Mouse (Mus musculus) ZHBTc4 (cell line): Measurements from ENCODE around the gene Ptp4a2.
A peak's percentile ranks its signal among the peaks of the same experiment; 100 is the strongest.

Experiments used
- DNase-seq: peaks from one replicate; pipeline ENCODE4 v3.0.0-alpha.2; 2011; ENCODE audit warnings: low read depth, low spot score

The Ptp4a2 gene

DNA sequence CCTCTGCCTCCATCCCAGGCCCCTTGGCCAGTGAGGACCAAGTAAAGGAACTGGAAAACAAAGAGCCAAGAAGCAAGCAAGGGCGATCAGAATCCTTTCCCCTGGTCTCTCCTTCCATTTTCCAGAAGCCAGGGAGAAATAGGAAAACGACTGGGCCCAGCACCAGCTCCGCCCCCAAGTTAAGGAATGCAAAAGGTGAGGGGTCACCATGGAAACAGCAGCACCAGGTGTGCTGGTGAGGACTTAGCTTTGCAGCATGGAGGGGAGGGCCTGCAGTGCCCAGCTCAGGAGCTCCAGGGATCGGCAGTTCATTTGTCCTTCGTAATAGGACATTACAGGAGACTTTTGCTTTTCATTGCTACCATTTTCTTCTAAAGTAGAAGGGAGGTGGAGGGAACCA, 13.0 kb upstream of the Ptp4a2 start:
- DNase-seq, result peak; percentile 51

DNA sequence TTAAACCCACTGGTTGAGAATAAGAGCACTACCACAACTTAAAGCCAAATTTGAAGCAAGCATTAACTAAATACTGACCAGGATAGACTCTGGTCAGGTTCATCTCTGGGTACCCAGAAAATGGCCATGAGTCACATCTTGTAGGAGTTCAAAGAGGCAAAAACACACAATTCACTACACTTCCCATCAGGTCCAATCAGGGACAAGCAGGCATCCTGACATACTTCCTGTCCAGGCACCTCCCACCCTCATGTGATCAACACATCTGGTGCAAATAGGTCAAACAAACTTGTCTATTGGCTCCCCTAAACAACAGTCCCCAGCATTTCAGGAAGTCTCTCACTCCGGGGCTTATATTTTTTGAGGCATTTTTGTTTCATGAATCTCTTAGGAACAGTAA, 7.7 kb upstream of the Ptp4a2 start:
- peak; percentile 55 for DNase-seq

DNA sequence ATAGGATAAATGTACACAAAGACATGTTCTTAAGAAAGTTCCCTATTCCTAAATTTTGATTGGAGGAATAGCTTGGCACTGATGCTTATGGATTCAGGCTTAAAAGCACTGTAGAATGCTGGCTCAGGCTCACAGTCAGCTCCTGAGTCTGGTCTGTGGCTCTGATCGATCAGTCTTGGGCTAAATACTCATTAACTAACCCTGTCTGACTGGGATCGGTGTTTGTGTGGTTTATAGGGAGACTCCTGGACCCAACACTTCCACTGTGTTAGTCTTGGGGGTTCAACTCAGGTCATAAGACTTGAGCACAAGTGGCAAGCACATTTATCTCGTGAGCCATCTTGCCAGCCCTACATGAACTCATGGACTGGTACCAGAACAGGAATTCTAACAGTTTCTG, 6.0 kb upstream of the Ptp4a2 start:
- no peak for DNase-seq

DNA sequence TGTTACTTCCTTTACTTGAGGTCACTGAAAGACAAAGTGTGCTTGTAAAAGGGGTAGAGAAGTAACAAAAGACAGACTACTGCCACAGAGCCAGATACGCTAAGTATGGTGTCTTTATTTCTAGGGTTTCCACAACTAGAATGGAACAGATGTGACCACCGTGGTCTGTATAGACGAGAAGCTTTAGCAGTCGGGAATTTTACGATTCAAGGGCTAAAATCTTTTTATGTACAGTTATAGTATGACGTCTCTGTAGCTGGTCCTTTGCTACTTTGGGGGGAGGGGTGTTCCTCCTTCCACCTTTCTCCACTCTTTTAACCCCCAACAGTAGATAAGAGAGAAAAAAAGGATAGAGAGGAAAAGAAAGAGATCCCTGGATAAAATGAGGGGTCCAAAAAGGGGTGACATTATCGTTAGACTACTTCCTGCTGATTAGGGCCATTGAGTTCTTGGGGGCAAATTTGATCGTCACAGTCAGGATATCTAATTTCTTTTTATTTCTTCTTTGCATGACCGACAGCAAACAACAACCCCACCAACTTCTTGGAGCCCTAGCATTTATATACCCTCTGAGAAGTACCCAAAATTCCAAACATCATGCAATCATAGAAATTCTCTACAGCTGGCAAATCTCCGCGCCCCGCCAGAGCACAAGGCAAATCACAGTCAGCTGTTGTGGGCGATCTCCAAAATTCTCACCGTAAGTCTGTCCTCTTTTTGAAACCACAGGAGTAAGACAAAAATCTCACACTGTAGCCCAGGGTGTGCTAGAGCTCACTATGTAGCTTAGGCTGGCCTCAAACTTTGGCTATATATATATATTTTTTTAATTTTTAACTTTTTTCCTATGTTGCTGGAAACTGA, 818 bp downstream of the Ptp4a2 start:
- no peak for DNase-seq

DNA sequence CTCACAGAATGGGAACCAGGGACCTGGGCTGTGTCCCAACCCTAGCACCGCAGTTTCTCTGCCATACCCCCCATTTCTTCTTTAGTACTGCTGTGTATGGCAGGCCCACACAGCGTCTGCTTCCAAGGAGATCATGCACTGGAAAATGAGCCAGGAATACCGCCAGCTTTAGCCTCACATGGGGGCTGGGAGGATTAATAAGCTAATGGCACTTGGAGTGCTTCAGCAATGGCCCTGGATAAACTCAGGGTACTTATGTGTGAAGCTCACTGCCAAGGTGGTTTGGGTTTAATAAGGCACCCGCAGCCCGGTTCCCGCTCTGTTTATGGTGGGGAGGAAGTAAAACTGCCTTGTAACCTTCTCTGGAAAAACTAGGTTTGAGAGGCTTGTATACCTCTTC, 6.6 kb downstream of the Ptp4a2 start:
- DNase-seq, result no peak

DNA sequence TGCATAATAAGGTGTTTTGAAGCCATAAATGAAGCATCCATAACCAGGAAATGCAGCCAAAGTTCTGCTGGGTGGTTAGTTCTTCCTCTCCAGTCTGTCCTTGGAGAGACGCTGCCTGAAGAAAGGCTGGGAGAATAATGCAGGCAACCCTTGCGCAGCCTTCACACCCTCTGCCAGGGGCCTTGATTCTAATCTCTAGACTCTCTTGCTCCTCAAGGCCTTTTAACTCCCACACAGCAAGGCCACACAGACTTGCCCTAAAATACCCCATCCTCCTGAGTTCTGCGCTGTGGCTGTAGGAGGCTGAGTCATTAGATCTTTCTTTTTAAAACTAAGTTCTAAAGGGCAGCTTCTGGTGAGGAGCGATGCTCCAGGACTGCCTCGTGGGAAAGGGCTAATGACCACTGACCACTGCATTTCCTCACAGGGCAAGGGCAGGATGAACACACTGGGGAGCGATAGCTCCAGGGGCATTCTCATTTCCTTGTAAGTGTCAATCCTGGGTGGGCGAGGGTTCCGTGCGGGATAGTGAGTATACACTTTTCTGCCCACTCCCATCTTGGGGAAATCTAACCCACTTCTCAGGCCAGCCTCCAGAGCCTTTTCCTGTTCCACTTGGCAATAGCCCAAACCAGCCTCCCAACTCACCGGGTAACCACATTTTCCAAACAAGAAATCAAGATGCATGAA, 7.6 kb downstream of the Ptp4a2 start:
- DNase-seq, result peak; percentile 27

DNA sequence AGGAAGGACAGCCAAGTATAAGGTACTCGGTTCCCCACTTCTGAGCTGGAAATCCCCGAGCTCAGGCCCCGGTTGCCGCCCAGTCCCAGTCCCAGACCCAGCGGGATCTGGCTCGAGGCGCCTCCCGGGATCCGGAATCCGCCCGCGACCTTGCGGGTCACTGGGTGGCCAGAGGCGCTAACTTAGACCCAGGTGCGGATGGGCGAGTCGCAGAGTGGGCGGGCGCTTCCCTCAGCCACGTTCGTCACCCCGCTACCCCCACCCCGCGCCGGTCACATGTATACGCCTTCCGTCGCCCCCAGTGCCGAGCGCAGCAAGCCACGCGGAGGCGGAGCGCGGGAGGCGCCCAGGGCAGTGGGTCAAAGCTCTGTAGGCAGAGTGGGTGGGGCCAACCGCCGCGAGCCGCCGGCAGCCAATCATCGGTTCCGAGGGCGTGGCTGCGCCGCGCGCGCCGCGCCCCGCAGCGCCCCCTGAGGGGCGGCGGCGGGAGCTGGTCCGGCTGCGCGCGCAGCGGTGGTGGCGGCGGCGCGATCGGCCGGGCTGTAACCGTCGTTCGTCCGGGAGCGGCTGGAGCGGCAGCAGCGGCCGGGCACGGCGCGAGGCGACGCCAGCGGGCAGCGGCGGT, 8.8 kb downstream of the Ptp4a2 start:
- DNase-seq, result peak; percentile 99

DNA sequence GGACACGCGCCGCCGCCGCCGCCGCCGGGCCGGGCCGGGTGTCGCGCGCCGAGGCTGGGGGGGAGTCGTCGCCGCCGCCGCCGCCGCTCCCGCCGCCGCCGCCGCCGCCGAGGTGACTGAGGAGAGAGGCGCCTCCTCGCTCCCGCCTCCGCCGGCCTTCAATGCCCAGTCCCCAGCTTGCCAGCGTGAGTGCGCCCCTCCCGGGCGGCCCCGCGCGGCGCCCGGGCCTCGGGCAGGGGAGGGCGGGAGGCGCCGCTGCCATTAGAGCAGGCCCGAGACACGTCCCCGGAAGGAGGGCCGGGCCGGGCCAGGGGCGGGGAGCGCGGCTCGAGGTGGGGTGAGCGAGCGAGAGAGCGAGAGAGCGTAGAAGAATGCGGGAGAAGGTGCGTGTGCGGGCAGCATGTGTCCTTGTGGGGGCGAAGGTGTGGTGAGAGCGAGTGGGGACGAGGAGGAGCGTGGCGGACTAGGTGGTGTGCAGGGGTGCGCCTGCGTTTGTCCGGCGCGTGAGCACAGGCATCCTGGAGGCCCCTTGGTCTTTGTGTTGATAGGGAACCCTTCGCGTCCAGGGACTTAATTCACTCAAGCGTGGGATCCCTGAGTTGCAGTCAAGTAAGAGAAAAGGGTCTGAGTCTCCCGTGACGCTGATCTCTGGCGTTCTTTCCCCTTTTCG, 9.5 kb downstream of the Ptp4a2 start:
- peak; percentile 81 for DNase-seq

DNA sequence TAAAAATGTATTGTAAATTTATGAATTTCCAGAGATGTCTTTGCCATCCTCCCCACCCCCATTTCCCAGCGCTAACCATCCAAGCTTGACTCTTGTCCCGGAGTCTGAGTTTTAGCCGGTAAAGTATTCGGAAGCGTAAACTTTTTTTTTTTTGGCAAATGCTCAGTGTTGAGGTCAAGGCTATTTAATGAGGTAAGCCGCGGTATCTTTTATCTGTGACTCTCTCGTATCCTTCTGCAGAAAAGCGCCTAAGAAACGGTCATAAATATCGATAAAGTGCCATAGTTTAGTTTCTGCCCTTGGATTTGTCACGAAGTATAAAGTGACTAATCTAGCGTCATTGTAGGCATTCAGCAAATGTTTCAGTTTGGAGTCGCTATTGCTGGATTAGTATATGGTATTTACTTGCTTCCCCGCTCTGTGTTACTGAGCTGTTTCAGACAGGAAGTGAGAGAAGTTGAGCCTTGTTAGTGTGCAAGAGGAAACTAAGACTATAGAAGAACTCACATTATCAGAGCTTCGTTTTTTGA, 10.1 kb downstream of the Ptp4a2 start:
- DNase-seq, result no peak

DNA sequence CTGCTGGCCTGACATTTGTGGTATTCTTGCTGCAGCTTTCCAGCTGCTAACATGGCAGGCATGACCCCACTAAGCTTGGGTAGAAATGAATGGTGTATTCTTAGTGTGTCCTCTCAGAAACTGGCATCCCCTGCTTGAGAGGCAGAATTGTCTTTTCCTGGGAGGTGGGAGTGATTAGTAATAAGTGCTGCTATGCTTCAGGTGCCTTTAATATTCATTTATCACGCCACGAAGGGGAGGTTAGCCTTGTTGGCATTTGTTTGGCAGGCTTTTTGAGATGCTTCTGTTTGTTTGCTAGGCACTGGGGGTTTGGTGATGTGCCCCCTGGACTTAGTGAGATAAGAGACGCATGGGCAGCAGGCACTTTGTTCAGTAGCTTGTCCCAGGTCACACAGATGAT, 11.3 kb downstream of the Ptp4a2 start:
- DNase-seq, result no peak

DNA sequence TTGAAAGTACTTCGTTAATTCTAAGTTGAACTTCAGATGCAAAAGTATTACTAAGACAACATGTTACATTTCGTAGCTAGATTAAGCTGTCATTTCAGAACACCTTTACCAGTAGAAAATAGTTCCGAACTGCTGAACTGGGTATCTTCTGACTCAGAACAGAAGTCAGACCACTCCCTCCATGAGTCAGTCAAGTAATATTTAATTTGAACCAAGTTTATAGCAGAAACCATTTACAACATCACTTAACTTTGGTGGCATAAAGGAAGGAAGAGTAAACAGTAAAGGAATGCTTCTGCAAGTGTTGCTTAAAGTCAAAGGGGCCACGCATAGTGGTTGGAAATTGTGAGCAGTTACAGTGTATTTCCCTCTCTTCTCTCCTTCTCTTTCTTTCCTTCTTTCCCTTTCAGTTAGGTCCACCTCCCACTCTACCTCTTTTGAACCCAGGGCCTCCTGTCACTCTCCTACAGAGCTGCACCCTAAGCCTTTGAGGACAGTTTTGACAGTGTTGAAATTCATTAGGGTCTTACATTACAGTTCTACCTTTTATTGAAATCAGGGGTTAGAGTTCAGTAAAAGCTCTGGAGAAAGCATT, 12.3 kb downstream of the Ptp4a2 start:
- no peak for DNase-seq

DNA sequence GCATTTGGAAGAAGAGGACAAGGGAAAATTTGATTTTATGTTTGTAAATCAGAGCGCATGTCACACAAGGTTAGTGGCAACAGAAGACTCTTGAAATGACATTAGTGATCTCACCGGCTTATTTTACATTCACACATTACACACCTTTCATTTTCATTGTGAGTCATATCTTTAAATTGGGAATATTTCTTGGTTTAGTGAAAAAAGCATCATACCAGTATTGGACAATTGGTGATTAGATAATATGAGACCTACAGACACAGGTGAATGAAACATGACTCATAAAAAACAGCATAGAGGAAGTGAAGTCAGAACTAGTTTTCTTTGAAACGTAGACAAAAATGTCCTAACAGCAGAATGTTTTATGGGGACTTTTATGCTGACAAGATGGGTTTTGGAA, 16.6 kb downstream of the Ptp4a2 start:
- DNase-seq, result no peak

DNA sequence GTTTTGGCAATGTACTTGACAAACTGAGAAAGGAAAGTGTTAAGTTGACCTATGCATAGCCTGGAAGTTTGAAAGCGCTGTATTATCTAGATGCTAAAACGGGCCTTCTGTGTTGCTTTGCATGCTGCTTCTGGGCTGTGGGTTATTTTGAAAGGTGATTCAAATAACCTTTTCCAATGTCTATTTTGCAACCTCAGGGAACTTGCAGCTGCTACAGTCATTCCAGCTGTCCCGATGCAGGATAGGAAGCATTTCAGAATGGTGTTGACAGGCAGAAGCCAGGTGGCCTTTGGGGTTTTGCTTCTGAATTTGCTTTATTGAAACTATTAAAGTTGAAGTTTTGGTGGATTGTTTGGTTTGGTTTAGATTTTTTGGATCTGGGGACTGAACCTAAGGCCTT, 17.1 kb downstream of the Ptp4a2 start:
- DNase-seq, result no peak

DNA sequence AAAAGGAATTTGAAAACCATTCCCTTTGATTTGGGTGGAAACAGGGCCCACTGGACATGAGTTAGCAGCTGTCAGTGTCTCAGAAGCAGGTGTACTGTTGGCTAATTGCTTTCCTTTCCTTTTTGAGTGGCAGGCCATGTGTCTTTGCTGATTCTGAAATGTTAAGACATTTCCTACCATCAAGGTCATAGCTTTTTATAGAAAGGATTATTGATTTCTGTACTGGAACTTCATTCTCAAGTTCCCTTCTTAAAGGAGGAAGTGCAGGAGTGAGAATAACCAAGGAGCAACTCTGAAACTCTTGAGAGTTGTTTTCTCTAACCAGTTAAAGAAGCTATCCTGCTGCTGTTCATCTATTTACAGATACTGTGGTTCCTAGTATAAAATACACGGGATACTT, 18.8 kb downstream of the Ptp4a2 start:
- no peak for DNase-seq

DNA sequence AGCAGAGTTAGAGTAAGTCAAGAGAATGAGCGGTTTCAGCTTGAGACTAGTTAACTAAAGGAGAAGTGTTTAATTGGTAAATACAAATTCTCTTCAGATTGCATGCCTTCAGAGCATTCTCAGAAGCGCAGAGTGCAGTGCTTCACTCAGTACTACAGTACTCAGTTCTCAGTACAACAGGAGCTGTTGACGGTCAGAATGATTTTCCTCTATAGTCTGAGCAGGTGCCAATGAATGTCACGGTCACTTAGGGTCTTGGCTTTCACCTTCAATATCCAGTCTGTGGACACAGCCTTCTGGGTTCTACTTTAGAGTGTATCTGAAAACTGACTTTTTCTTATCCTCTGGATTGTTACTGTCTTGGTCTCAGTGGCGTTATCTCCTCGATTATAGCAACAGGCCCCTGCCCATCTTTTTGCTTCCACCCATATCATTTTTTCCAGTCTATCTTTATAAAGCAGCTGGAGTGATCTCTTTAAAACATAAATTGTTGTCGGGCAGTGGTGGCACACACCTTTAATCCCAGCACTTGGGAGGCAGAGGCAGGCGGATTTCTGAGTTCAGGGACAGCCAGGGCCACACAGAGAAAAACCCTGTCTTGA, 19.4 kb downstream of the Ptp4a2 start:
- DNase-seq, result no peak

DNA sequence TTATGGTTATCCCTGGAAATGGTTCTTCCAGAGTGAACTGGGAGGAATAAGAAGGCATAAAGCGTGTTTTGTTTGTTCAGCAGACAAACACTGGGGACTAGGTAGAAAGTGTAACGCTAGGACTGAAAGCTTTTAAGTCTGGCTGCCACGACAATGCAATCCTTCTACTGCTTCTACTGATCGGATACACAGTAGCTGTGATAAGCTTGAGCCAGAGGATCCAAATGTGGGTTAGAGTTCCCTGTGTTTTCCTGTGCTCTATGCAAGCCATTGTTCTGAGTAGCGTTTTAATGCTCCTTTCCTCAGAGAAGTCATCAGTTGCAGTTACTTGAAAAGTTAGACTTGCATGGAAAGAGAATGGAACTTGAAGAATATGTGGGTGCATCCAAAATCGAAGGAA, 23.6 kb downstream of the Ptp4a2 start:
- DNase-seq, result no peak

DNA sequence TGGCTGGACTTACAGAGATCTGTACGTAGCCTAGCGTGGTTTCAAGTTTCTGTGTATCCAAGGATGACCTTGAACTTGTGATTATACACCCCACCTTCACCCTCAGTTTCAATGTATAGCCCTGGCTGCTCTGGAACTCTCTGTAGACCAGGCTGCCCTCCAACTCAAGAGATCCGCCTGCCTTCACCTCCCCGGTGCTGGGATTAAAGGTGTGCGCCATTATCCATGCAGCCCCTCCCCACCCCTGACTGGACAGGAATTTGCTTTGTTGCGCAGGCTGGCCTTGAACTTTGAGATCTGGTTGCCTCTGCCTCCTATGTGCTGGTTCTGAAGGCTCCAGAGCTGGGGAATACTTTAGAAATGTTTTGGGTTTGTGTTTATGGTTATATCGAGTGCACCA, 24.3 kb downstream of the Ptp4a2 start:
- DNase-seq, result peak; percentile 86

DNA sequence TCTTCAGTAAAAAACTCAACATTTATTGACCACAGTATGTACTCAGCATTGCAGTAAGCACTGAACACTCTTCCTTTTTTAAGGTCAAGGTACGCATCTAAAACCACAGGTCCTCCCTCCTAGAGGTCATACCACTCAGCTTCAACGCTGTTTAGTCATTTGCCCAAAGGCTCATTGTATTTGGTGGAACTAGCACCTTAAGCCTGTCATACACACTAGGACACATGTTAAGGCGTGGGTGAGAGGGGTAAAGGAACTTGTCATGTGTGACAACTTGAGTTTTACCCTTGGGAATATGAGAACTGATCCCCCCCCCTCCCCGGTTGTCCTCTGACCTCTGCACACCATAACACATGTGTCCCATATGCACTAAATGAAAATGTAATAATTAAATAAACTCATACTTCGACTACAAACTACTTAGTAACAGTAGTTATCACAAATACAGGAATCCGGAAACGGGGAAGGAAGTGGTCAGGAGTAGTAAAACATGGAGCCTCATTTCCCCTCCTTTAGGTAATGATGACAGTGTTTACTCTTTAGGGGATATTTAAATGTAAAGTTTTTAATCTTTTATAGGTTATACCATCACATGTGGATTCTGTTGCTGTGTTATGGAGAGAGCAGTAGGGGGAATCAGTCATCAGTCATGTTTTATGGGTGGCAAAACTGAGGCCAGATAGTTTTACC, 29.0 kb downstream of the Ptp4a2 start:
- DNase-seq, result no peak

DNA sequence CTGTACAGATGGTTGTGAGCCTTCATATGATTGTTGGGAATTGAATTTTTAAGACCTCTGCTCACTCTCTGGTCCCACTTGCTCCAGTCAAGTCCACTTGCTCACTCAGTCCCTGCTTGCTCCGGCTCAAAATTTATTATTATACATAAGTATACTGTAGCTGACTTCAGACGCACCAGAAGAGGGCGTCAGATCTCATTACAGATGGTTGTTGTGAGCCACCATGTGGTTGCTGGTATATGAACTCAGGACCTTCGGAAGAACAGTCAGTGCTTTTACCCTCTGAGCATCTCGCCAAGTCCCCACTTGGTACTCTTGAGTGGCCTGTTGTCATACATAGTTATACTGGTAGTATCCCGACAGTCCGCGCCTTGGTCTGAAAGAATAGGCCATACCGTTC, 35.8 kb downstream of the Ptp4a2 start:
- DNase-seq, result peak; percentile 45

DNA sequence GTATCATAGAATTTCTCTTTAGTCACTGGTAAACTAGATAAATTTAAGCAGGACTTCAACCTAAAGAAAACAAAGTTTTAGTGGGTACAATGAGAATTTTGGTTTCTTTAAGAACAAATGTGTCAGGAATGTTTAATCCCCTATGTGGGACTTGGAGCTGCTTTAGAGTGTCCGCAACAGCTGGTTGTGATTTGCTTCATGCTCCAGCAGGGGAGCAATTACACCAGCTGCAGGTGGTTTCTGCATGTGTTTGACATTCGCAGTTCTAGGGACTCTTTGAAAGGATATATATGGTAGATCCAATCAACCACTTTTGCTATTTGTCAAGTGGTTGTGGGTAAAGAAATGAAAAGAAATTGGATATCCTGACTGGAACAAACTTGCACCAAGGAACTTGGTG, 39.5 kb downstream of the Ptp4a2 start:
- peak; percentile 54 for DNase-seq

DNA sequence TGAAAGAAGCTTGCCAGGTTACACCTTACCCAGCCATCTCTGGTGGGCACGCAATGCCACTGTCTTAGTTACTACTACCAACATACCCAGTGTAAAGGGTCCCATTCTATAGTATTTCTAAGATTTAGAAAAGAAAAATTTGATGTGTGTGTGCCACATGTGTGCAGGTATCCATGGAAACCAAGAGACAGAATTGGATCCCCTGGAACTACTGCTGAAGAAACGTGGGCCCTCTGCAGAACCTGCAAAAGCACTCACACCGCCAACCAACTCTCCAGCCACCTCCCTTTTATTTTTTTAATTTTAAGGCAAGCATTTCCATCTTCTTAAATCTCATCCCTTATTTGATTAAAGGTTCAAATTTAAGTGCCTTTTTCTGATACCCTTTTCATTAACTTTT, 40.8 kb downstream of the Ptp4a2 start:
- DNase-seq, result no peak
